Mouse (Mus musculus): Measurements from ENCODE around the gene Pcyt2. TPM values are rescaled to one million over a fixed set of nuclear protein-coding genes. Genes with fewer than 3 reads are reported as not detected.
A peak's percentile ranks its signal among the peaks of the same experiment; 100 is the strongest.

Pcyt2 gene
- 126 and 134 TPM in 2 replicates for polyA plus RNA-seq (2014; fragmentation: Nextera tagmentation; extraction: Ambion mirVana)

DNA sequence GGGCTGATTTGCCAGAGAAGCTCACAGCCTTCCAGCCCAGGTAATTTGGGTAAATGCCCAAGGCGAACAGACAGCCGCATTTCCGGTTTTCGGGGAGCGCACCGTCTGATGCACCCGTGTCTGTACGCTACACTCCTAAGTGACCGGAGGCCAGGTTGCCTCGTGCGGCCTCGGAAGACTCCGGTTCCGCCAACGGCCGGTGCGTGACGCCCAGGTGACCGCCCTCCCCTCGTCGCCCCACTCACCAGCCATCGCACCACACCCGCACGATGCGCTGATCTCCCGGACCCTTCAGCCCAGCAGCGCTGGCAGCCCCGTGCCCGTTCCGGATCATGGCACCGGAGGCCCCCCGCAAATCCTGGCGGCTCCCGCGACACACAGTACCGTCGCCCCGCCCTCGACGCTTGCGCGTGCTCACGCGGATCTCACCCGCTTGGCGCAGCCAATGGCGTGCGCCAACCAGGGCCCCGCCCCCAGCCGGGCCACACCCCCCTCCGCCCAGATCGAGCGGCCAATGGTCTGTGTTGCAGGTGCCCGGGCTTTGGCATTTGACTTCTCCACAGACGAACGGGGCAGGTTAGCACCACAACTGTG is at the start of gene Pcyt2:
Pcyt2 (minus strand) TSS at position 418 of the 594 bp plus-strand sequence.
- Histone ChIP-seq H3K36me3 (ENCODE audit: control insufficient read depth, insufficient read depth, low read length) (peaks cover 3% of the 10 kb centered on the region; the same call in 1 of the 2 replicates), H3K4me2 (ENCODE audit: low read depth, low read length, severe bottlenecking) (peak within 1 kb of the TSS; percentile 82), H3K4me3 (ENCODE audit: low read depth, low read length) (peak within 1 kb of the TSS; percentile 79), H3K4me1 (replicated peaks; ENCODE audit: control insufficient read depth, insufficient read depth, low read length) (peaks cover 11% of the 10 kb centered on the region; the same call in 1 of the 2 replicates), H3K9ac (ENCODE audit: low read length) (peak within 1 kb of the TSS; percentile 82), H3K27me3 (ENCODE audit: control insufficient read depth, insufficient read depth, low read length) (no peaks in the 10 kb centered on the region), H3K27ac (ENCODE audit: low read depth, low read length) (peak within 1 kb of the TSS; percentile 66; the same call in 1 of the 2 replicates), H3K9me3 (ENCODE audit: control insufficient read depth, low read length) (no peaks in the 10 kb centered on the region)
- ATAC-seq (replicated peaks; ENCODE audit: low FRiP score) = peak; percentile 95
- WGBS = under 1% methylated on average over 55 of the region's 56 CpGs
- DNase-seq (ENCODE audit: low spot score) = peak; percentile 94

DNA sequence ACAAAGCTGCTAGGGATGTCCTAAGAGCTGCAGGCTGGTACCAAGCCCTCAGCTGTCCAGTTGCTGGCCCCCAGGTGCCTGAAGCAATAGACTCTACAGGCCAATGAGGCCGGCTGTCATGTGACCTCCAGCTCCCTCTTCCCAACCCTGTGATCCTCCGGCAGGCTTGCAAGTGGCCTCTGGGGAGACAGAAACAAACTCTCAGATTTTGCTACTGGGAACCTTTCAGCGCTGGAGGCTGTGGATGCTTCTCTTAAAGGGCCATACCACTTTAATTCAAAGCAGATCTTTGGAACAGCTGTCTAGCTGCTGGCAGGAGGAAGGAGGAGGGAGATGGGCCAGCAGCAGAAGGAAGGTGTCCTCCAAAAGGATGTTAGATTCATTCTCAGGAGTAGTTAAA is 48.9 kb upstream of the Pcyt2 start:
- Histone ChIP-seq H3K4me3 (ENCODE audit: low read depth, low read length) (no peak overlapping the region), H3K4me1 (replicated peaks; ENCODE audit: control insufficient read depth, insufficient read depth, low read length) (no peaks in the 10 kb centered on the region), H3K27me3 (ENCODE audit: control insufficient read depth, insufficient read depth, low read length) (peaks cover 14% of the 10 kb centered on the region), H3K9me3 (ENCODE audit: control insufficient read depth, low read length) (no peaks in the 10 kb centered on the region), H3K27ac (ENCODE audit: low read depth, low read length) (no peak overlapping the region), H3K9ac (ENCODE audit: low read length) (no peak overlapping the region), H3K36me3 (ENCODE audit: control insufficient read depth, insufficient read depth, low read length) (no peaks in the 10 kb centered on the region), H3K4me2 (ENCODE audit: low read depth, low read length, severe bottlenecking) (no peak overlapping the region)
- DNase-seq (ENCODE audit: low spot score) (no peak), ATAC-seq (replicated peaks; ENCODE audit: low FRiP score) (no peak)
- WGBS = 19% methylated on average over 3 of the region's 3 CpGs

DNA sequence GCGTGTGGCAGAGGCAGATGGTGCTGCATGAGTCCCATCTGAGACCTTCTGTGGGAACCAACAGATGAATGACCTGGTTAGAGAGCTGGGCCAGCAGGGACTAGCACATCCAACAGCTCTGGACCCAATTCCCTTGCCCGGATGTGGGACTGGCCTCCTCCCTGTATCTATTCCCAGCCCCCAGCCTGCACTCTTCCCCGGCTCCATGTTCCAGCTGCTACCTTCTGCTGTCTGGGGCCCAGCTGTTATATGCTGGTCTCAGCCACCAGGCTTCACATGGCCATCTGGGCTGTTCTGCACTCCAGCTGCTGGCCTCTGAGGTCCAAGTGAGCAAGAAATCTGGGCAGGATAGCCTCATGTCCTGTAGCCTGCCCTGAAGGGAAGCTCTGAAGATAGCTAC is 47.7 kb upstream of the Pcyt2 start:
- Histone ChIP-seq H3K9me3 (ENCODE audit: control insufficient read depth, low read length) (no peaks in the 10 kb centered on the region), H3K4me3 (ENCODE audit: low read depth, low read length) (no peak overlapping the region), H3K36me3 (ENCODE audit: control insufficient read depth, insufficient read depth, low read length) (no peaks in the 10 kb centered on the region), H3K4me1 (replicated peaks; ENCODE audit: control insufficient read depth, insufficient read depth, low read length) (peaks cover 6% of the 10 kb centered on the region), H3K27ac (ENCODE audit: low read depth, low read length) (no peak overlapping the region), H3K4me2 (ENCODE audit: low read depth, low read length, severe bottlenecking) (no peak overlapping the region), H3K9ac (ENCODE audit: low read length) (no peak overlapping the region), H3K27me3 (ENCODE audit: control insufficient read depth, insufficient read depth, low read length) (peaks cover 26% of the 10 kb centered on the region)
- no peak for ATAC-seq (replicated peaks; ENCODE audit: low FRiP score)
- 91% methylated on average over 3 of the region's 3 CpGs for WGBS
- DNase-seq (ENCODE audit: low spot score) = no peak

DNA sequence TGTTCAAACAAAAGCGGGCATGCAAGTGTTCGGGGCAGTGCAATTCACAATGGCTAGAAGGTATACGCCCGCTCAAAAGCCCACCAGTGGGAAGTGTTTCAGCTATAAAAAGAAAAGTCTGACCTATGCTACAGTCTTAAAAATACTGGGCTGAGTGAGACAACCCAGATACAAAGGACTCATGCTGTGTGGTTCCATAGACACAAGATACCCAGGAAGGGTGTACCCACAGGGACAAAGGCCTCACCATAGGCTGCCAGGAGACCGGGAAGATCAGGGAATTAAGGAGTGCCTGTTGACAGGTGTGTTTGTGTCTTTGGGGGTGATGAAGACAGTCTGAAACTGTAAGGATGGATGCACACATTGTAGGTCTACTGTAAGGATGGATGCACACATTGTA is 46.0 kb upstream of the Pcyt2 start:
- Histone ChIP-seq H3K9me3 (ENCODE audit: control insufficient read depth, low read length) (no peaks in the 10 kb centered on the region), H3K27me3 (ENCODE audit: control insufficient read depth, insufficient read depth, low read length) (peaks cover 43% of the 10 kb centered on the region), H3K4me2 (ENCODE audit: low read depth, low read length, severe bottlenecking) (no peak overlapping the region), H3K4me1 (replicated peaks; ENCODE audit: control insufficient read depth, insufficient read depth, low read length) (peaks cover 12% of the 10 kb centered on the region), H3K36me3 (ENCODE audit: control insufficient read depth, insufficient read depth, low read length) (no peaks in the 10 kb centered on the region), H3K4me3 (ENCODE audit: low read depth, low read length) (no peak overlapping the region), H3K27ac (ENCODE audit: low read depth, low read length) (no peak overlapping the region), H3K9ac (ENCODE audit: low read length) (no peak overlapping the region)
- no peak for ATAC-seq (replicated peaks; ENCODE audit: low FRiP score)
- no peak for DNase-seq (ENCODE audit: low spot score)
- WGBS = 64% methylated on average over 5 of the region's 5 CpGs

DNA sequence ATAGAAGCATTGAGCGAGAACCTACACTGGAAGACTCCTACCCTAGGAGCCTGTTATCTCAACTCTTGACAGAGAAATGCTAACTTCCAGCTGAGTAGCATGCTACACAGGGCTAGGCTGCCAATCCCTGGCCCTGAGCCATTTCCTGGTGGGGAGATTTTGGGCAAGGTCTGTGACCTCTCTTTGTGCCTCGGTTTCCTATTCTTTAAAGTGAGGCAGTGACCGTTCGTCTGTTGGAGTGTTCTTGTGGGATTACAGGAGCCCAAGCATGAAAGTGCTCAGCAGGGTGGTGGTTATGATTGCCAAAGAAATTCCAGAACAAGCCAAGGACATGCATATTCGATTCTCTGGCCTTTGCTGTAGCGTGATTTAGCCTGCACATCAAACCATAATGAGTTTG is 45.0 kb upstream of the Pcyt2 start:
- peak; percentile 48 for DNase-seq (ENCODE audit: low spot score)
- no peak overlapping the region for H3K4me2 ChIP-seq (ENCODE audit: low read depth, low read length, severe bottlenecking)
- peaks cover 52% of the 10 kb centered on the region for H3K27me3 ChIP-seq (ENCODE audit: control insufficient read depth, insufficient read depth, low read length)
- no peaks in the 10 kb centered on the region for H3K9me3 ChIP-seq (ENCODE audit: control insufficient read depth, low read length)
- no peak overlapping the region for H3K27ac ChIP-seq (ENCODE audit: low read depth, low read length)
- no peak overlapping the region for H3K4me3 ChIP-seq (ENCODE audit: low read depth, low read length)
- 45% methylated on average over 6 of the region's 6 CpGs for WGBS
- H3K9ac ChIP-seq (ENCODE audit: low read length) = no peak overlapping the region
- no peak for ATAC-seq (replicated peaks; ENCODE audit: low FRiP score)
- peaks cover 12% of the 10 kb centered on the region for H3K4me1 ChIP-seq (replicated peaks; ENCODE audit: control insufficient read depth, insufficient read depth, low read length)
- no peaks in the 10 kb centered on the region for H3K36me3 ChIP-seq (ENCODE audit: control insufficient read depth, insufficient read depth, low read length)

DNA sequence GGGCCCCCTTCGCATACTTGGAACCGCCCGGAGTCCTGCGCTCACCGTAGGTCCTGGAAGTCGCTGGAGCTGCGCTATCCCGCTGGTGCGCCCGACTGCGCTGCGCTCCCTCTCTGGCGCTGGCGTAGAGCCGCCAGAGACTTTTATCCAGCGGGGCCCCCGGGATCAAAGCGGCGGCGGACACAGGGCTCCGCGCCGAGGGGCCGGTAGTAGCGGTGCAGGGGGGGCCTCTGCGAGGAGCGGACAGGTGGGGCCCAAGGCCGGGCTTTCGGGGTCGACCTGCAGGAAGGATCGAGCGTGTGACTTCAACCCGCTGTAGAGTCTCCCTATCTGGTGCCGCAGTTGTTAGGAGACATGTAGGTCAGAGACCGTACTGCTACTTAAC is 43.3 kb upstream of the Pcyt2 start, which contains the start of gene Notum:
Notum (minus strand) TSS at position 100 of the 385 bp plus-strand sequence.
- DNase-seq (ENCODE audit: low spot score) = no peak
- WGBS = under 1% methylated on average over 35 of the region's 35 CpGs

DNA sequence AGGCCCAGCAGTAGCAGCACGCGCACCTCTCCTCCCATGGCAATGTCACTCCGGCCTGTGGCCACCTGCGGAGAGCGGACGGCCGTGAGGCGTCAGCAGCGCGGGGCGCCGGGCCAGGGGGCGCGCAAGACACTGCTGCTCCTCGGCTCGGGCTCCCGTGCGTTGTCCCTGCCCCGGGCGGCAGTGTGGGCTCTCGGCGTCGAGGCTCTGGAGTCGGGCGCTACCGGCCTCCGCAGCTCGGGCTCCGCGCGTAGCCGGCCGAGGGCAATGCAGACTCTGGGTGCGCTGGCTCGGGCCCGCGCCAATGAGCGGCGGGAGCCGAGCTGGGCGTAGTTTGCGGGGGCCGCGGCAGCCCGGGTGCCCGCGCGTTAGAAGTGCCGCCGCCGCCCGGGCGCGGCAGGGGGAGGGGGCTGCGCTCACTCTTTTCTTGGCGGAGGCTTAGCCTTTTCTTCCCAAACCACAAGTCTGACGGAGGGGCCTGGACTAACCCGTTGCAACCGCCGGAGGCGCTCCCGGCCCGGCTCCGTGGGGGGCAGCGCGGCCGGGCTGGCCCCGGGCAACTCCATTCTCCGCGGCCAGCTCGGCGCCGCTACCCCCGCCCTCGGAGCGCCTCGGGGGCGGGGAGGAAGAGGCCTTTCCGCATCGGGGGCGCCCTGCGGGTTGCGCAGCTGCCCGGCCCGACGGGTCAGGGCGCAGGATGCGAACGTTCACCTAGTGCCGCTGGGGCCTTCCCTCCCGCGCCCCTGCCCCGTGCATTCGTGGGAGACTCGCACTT is 42.8 kb upstream of the Pcyt2 start:
- peaks cover 57% of the 10 kb centered on the region for H3K27me3 ChIP-seq (ENCODE audit: control insufficient read depth, insufficient read depth, low read length)
- H3K4me1 ChIP-seq (replicated peaks; ENCODE audit: control insufficient read depth, insufficient read depth, low read length) = peaks cover 12% of the 10 kb centered on the region
- peak overlapping the region; percentile 64 for H3K4me2 ChIP-seq (ENCODE audit: low read depth, low read length, severe bottlenecking)
- peak; percentile 76 for DNase-seq (ENCODE audit: low spot score)
- ATAC-seq (replicated peaks; ENCODE audit: low FRiP score) = peak; percentile 65
- H3K9ac ChIP-seq (ENCODE audit: low read length) = peak overlapping the region; percentile 39
- no peaks in the 10 kb centered on the region for H3K9me3 ChIP-seq (ENCODE audit: control insufficient read depth, low read length)
- H3K27ac ChIP-seq (ENCODE audit: low read depth, low read length) = no peak overlapping the region
- under 1% methylated on average over 88 of the region's 95 CpGs for WGBS
- peak overlapping the region; percentile 37 for H3K4me3 ChIP-seq (ENCODE audit: low read depth, low read length)
- H3K36me3 ChIP-seq (ENCODE audit: control insufficient read depth, insufficient read depth, low read length) = no peaks in the 10 kb centered on the region

More for the DNA sequence above, 43.3 kb upstream of the Pcyt2 start, which contains the start of gene Notum:
- Histone ChIP-seq H3K9me3 (ENCODE audit: control insufficient read depth, low read length) (no peaks in the 10 kb centered on the region), H3K36me3 (ENCODE audit: control insufficient read depth, insufficient read depth, low read length) (no peaks in the 10 kb centered on the region), H3K9ac (ENCODE audit: low read length) (peak within 1 kb of the TSS; percentile 39), H3K27ac (ENCODE audit: low read depth, low read length) (no peak within 1 kb of the TSS), H3K4me2 (ENCODE audit: low read depth, low read length, severe bottlenecking) (peak within 1 kb of the TSS; percentile 64), H3K4me1 (replicated peaks; ENCODE audit: control insufficient read depth, insufficient read depth, low read length) (peaks cover 12% of the 10 kb centered on the region), H3K27me3 (ENCODE audit: control insufficient read depth, insufficient read depth, low read length) (peaks cover 57% of the 10 kb centered on the region), H3K4me3 (ENCODE audit: low read depth, low read length) (peak within 1 kb of the TSS; percentile 37)
- peak; percentile 8; the same call in 1 of the 2 replicates for ATAC-seq (replicated peaks; ENCODE audit: low FRiP score)

DNA sequence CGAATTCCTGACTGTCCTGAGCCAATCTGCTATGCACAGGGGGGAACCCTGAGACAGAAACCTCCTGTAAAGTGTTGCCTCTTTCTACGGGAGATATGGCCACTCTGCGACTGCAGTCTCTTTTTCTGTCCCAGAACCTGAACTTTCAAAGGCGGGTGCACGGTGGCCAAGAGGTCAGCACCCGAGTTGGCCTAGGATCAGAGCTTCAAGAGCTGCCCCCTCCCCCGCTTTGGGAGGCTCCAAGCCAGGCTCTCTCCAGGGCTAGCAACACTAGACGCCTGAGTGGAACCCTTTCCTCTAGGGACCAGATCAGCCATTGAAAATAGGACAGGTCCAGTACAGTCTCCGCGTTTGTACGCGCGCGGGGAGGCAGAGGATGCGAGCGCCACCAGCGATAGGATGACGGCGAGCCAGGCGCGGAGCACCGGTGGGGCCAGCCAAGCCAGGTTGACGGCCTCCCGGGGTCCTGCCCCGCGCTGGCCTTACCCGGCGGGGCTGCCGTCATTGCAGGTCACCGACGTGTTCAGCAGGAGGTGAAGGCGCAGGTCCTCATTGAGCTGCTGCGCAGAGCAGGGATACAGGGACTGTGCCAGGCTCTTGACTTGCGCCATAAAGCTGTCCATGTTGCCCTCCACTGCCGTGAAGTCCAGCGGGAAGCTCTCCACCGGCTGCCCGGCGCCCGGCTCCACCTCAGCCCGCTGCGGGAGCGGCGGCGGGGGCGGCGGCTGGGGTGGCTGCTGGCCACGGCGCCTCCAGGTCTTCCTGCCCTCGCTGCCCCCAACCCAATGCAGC is 42.0 kb upstream of the Pcyt2 start:
- H3K9me3 ChIP-seq (ENCODE audit: control insufficient read depth, low read length) = no peaks in the 10 kb centered on the region
- peak; percentile 29; the same call in 1 of the 2 replicates for ATAC-seq (replicated peaks; ENCODE audit: low FRiP score)
- peak overlapping the region; percentile 37 for H3K4me3 ChIP-seq (ENCODE audit: low read depth, low read length)
- peak overlapping the region; percentile 39; the same call in 1 of the 2 replicates for H3K9ac ChIP-seq (ENCODE audit: low read length)
- no peaks in the 10 kb centered on the region for H3K36me3 ChIP-seq (ENCODE audit: control insufficient read depth, insufficient read depth, low read length)
- peaks cover 12% of the 10 kb centered on the region for H3K4me1 ChIP-seq (replicated peaks; ENCODE audit: control insufficient read depth, insufficient read depth, low read length)
- peak; percentile 68 for DNase-seq (ENCODE audit: low spot score)
- peaks cover 57% of the 10 kb centered on the region for H3K27me3 ChIP-seq (ENCODE audit: control insufficient read depth, insufficient read depth, low read length)
- WGBS = 2% methylated on average over 46 of the region's 50 CpGs
- no peak overlapping the region for H3K27ac ChIP-seq (ENCODE audit: low read depth, low read length)
- peak overlapping the region; percentile 64 for H3K4me2 ChIP-seq (ENCODE audit: low read depth, low read length, severe bottlenecking)
